Mouse (Mus musculus) ovary, postnatal 10 days (tissue): ENCODE data around the gene Spag16.

ENCODE experiments used
- DNase-seq: peaks from one replicate; pipeline ENCODE4 v3.0.0; 2022; ENCODE audit warnings: low spot score

The Spag16 gene

GRCm38 (mm10) chr1:70479864-70480263 lies 653.1 kb downstream of the Spag16 start:
- no peak for DNase-seq

DNA sequence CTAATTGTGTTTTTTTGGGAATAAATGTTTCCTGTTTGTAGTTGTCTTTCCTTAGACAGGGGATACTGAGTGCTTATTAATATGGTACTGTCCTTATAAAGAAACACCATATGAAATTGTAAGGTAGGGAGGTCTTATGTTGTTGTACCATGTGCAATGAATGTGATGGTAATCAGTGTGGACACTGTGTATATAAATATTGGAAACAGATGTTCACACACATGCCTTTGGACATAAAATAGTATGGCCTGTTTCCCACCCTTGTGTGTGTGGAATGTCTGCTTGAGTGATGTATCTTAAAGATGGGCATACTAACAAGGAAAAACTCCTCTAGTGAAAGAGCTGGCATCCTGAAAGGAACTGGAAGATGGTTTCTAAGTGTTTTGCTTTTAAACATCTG lies 692.1 kb downstream of the Spag16 start:
- no peak for DNase-seq

GRCm38 (mm10) chr1:70527134-70527533 lies 700.4 kb downstream of the Spag16 start:
- DNase-seq = no peak

DNA sequence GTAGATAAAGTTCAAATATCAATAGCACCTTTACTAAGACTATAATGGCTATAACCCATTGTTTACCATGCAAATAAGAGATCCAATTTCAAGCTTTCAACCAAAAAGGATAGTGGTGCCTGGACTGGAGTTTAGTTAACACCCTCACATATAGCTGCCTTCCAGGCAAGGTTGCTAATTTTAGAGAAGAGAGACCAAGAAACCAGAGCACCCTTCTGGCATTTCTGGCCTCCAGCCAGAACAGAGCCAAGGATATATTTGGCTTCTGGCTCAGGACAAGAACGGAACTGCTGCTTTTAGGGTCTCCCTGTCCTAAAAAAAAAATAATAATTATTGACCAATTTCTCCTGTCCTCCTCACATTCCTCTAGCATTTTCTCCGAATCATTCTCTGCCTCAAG lies 703.0 kb downstream of the Spag16 start:
- no peak for DNase-seq

DNA sequence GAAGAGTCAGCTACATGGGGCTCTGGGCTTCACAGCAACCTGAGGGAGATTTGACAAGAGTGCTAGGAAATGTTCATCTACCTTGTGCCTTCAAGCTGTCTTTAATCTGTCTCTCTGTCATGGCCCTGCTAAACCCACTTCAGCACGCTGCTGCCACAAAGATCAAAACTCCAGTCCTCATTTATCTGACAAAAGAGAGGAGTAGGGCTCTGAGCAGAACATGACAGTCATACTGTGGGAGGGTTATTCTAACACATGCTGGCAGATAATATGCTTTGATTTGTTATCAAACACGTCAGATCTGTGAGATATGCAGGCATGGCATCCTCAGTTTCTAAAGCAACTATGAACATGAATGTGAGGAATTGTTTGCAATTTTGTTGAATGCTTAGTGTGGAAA lies 725.1 kb downstream of the Spag16 start:
- DNase-seq = no peak

- DNase-seq = no peak
These were observed 795.0 kb downstream of the Spag16 start for GRCm38 (mm10) chr1:70621805-70622204.

DNA sequence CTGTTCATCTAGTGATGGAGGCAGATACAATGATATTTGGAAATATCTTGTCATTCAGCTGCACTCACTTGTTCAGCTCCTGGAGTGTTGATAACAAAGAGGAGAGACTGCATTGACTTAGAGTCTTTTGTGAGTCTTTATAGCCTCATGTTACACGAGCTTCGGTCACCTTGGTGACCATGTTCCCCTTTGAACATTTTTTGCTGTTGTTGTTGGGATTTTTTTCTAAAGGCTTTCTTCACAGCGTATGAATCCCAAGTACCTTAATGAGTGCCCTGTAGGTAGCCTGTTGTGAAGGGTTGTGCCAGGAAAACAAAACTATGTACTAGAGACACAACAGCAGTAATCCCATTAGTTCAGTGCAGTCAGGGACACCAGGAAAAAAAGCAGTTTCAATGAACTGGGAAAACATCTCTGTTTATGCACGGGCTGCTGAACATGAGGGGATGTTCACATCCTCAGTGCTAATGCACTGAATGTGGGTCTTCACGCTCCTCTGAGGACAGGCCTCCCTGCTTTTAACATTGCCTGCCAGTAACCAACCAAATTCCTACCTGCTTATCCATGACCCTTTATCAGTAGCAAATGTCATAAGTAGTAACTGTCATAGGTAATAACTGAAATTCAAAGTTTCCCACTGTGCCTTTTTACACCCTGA lies 798.2 kb downstream of the Spag16 start:
- DNase-seq = no peak

- no peak for DNase-seq
These were observed 825.9 kb downstream of the Spag16 start for GRCm38 (mm10) chr1:70652719-70653118.

DNA sequence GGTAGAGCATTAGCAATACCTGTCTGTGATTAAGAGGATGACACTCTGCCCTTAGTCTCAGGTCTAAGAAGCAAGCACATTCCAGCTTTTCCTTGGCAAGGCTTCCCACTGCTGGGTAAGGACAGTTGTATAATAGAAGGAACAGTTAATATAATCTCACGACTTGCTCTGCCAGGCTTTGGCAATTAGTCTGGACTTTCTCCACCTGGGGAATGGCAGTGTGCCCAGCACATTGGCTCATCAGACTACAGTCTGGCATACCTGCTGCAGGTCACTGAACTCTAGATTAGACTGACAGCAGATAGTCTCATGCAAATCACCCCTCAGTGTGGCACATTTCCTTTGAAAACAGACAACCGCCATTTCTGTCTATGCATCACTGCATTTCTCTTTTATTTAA lies 865.8 kb downstream of the Spag16 start:
- DNase-seq = no peak

GRCm38 (mm10) chr1:70700270-70700669 lies 873.5 kb downstream of the Spag16 start:
- DNase-seq = no peak

DNA sequence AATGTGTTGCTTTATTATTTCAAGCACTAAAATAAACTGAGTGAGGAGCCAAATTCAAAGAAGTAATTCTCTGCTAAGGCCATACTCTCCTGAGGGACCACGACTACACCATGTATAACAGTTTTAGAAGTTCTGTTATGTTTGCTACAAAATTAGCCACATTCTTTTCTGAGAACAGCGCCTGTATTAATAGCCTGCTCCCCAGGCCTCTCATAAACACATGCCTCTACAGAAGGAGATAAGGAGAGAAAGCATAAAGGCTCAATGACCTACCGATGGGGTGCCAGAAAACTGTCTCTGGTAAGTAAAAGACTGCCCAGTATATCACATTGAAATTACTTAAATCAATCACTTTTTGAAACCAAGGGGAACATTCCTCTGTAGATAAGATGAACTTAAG lies 877.2 kb downstream of the Spag16 start:
- DNase-seq = no peak

DNA sequence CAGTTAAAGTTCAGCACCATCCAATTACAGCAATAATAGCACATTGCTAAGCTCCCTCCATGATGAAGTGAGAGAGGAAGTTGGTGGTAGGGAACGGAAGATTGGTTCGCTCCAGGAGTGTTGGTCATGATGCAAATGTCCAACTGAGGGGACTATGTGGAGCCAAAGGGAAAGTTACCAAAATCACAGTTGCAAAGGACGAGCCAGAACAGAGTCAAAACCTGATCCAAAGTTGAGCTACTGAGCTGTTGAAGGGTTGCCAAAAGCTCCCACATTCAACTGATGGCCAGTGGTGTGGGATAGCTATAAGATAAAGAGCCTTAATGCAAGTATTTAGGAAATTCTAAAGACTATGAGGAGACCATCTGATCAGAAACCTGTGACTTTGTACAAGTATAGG lies 879.1 kb downstream of the Spag16 start:
- DNase-seq = no peak

DNA sequence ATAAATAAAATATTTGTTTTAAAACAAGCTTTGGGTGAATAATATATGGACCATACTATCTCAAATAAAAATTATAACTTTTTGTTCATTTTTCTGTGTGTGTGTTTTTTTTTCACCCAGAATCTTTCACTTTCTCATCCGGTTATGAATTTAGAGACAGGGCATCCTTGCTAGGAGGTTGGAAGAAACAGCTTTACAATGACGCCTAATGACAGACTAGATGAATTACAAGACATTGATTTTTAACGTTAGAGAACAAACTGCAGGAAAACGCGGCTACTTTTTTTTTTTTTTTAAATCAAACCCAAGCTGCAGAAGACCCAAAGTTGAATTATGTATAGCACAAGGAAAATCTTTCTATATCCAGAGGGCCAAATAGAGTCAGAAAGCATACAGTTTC lies 898.3 kb downstream of the Spag16 start:
- DNase-seq = no peak

DNA sequence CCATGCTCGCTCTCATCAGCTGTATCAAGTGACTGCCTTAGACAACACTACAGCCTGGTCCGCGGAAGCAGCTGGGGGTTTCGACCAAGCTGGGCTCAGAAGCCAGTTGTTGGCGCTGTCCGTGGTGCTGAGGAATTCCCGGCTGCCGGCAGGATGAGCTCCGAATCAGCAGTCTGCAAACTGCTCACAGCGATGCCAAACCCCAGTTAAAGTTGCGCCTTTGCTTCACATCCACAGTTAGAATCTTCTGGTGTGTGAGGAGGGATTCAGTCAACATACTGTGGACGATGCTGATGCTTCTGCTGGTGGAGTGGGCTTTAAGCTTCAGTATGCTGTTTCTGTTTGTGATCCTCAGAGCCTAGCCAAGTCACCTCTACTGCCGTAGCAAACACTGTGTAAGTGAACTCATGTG lies 898.9 kb downstream of the Spag16 start, which contains the start of gene Vwc2l:
TSS of gene Vwc2l (plus strand) at position 61 of the 412 bp plus-strand sequence.
- DNase-seq = peak; percentile 51
